Mouse (Mus musculus) liver, adult 2 months (tissue): ENCODE results near the gene Galnt18.

ENCODE experiments used
- CTCF ChIP-seq: fragments of 200-500 bp; IDR thresholded peaks from 2 replicates; pipeline ENCODE4 v1.5.1; 2011; ENCODE audit warnings: low read depth, low read length, control low read depth
- POLR2A ChIP-seq: fragments of 200-500 bp; IDR thresholded peaks from 2 replicates; pipeline ENCODE4 v1.6.1; 2011; ENCODE audit warnings: low read length, control low read depth; ENCODE audit not compliant: insufficient read depth; ENCODE audit errors: extremely low read depth

DNA sequence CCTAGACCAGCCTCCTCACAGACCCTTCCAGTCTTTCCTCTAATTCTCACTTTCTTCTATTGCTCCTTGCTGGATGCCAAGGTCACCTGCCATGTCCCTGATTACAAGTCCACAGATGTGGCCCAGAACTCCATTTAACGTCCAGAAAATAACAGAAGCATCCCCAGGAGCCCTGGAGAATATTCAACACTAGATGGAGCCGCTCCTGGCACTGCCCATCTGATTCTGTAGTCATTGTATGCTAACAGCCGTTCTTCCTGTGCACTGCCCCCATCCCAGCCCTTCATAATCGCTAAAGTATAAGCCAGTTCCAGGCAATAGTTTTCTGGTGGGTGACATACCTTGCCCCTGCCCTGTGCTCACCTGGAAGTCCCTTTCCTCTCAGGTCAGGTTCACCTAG lies 69.5 kb downstream of the Galnt18 start:
- TF ChIP-seq POLR2A, result no peak
- TF ChIP-seq CTCF, result no peak
